Mouse (Mus musculus) Patski (cell line): ENCODE measurements at regions not wholly inside any gene's neighbourhood (a gene's known extent, or its start where the extent isn't known, plus 50 kb on each side); places are given as distances from the start of the nearest gene placed in this dataset.
A peak's percentile ranks its signal among the peaks of the same experiment; 100 is the strongest.

Source experiments
- ATAC-seq: fragments of 100-300 bp; one replicate; pipeline ENCODE4 v1.8.0; 2021
- CTCF ChIA-PET: fragments of 350-600 bp; sonication (Branson Sonifier 250); formaldehyde crosslinking; loops from one replicate; lab custom pipeline; 2022; ENCODE audit warnings: inconsistent platforms; lab: Charles Lee
- POLR2A ChIA-PET: fragments of 350-600 bp; sonication (Branson Sonifier 250); formaldehyde crosslinking; loops from one replicate; lab custom pipeline; 2022; ENCODE audit warnings: antibody characterized with exemption, inconsistent platforms; lab: Charles Lee
- DNase-seq: peaks from one replicate; pipeline ENCODE4 v3.0.0-alpha.2; 2011; ENCODE audit warnings: low read depth, low spot score
- H3K27me3 ChIP-seq: fragments of 371-371 bp; one replicate; pipeline ENCODE4 v1.5.1; 2021
- CTCF ChIP-seq: fragments of 100-300 bp; IDR thresholded peaks from one replicate; pipeline ENCODE4 v1.5.1; 2021
- in situ Hi-C: fragments of 300-500 bp; cut with MboI; formaldehyde crosslinking; loops from 3 replicates; pipeline ENCODE4 v1.11.1; 2018; ENCODE audit warnings: low pct_unique_long_range_greater_than_20kb, mixed read lengths

DNA sequence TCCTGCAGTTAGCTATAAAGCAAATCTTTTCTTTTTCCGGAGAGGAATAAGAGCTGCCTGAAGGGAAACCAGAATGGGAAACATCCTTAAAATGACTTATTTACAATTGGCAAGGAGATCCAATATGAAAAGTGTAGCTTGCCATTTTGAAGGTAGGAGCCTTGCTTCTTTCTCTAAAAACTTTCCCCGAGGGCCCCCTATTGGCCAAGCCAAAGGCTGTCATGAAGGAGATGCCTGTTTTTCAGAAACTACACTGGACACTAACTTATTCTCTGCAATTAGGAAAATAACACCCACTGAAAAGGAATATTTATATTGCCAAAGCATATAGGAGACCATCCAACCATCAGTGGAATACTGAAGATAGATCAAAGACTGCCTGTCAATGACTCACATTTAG lies 312.8 kb upstream of the Thrb start:
- in situ Hi-C loops: no loop called here
- CTCF ChIA-PET: interaction anchor here (1.2 kb wide), 1 partner anchor 913 kb away, joined by 4 read pairs; no protein-coding TSS in a partner anchor
- POLR2A ChIA-PET: interaction anchor here (1.0 kb wide), 1 partner anchor 485 kb away, joined by 3 read pairs; no protein-coding TSS in a partner anchor
- no peak for TF ChIP-seq CTCF
- DNase-seq (no peak), ATAC-seq (no peak)
- no peaks in the 10 kb centered on the region for H3K27me3 ChIP-seq

DNA sequence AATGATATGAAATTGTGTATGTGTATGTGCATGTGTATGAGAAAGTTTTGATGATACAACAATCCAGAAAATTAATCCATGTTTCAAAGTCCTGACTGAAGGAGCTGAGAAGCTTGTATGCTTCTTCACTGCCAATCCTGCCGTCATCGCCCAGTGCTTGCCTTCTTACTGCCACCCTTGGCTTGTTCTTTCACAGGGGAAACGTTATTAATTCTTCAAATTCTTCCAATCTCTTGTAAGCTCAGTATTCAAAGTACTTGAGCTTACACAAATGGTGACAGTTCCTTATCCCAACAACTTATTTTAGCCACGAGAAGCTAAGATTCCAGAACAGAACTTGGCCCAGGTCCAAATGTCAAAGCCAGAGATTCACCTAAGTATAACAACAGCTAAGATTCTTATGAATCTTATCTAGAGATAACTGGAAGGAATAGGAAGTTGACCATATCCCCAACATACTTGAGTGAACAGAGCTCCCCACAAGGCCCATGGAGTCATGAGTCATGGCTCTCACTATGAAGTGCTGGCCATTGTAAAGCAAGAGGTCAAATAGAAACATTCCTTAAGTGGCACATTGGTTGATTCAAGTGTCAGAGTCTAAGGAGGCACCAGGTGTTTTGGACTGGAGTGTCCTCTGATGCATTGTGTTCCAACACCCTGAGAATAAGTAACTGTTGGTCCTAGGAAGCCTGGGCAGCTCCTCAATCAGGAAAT lies 307.6 kb upstream of the Thrb start:
- DNase-seq (no peak), ATAC-seq (no peak)
- no peaks in the 10 kb centered on the region for H3K27me3 ChIP-seq
- ChIA-PET POLR2A (no interaction called here), CTCF (no interaction called here)
- in situ Hi-C loops: no loop called here
- TF ChIP-seq CTCF: no peak

DNA sequence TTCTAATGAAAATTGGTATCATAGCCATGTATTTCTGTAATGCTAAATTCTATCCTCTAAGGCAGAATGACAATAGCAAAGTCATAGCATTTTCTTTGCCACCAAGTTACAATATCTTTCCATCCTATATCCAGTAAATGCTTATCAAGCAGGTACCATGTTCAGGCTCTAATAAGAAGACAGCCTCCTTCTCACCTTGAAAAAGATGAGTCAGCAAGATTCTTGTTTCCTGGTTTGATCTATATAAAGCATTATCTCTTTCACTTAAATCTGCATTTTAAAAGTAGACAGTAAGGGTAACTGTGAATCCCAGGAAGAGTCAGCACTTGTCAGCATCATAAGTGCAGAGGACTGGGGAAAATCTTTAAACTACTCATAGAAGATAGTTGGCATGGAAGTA lies 298.2 kb upstream of the Thrb start:
- no peak for TF ChIP-seq CTCF
- no peaks in the 10 kb centered on the region for H3K27me3 ChIP-seq
- ATAC-seq (no peak), DNase-seq (no peak)
- POLR2A ChIA-PET: no interaction called here
- CTCF ChIA-PET: no interaction called here
- in situ Hi-C loops: no loop called here

GRCm38 (mm10) chr14:17402751-17403479 lies 257.1 kb upstream of the Thrb start:
- DNase-seq (no peak), ATAC-seq (peak; percentile 69)
- POLR2A ChIA-PET: no interaction called here
- in situ Hi-C loops: loop anchor here (5.0 to 10.0 kb wide), 4 partner anchors 262 to 971 kb away; partner anchors contain the start of gene Thrb
- CTCF ChIA-PET: interaction anchor here (0.8 to 1.7 kb wide), 6 partner anchors 13 to 969 kb away, joined by 3 to 6 read pairs (median 4); no protein-coding TSS in a partner anchor
- H3K27me3 ChIP-seq: peaks cover 5% of the 10 kb centered on the region
- peak; percentile 79 for TF ChIP-seq CTCF

DNA sequence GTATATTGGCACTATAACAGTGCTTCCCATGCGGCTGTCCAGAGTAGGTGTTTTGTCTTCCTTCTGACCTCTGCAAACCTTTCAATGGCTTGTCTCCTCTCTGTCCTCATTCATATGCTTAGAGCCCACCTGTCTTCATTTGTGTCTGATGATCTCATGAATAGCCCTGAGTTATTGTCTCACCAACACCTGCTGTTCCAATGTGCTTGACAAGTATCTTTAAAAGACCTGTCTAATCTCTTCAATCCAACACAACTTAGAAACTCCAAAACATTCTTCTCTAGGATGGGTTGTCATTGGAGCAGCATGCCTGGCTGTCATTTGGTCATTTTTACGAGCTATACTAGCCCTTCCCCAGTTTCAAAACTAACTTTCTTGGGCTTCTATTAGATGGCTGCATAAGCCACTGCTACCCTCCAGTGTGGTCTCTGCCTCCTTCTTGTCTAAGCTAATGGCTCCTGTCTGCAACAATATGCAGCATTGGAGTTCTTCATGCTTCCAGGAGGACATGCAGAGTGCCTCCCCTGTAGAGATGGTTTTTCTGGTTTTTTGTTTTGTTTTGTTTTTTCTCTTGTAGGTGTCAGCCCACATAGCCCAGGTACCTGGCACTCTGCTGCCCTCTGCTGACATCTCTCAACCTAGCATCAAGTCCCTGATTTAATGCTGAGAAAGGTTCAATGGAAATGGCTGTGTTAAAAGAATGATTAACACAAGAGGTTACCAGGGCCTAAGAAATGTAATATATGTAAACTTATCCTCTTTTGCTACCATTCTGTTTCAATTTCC lies 254.3 kb upstream of the Thrb start:
- POLR2A ChIA-PET: no interaction called here
- DNase-seq: no peak
- CTCF ChIA-PET: interaction anchor here (0.9 to 2.2 kb wide), 4 partner anchors 9 to 971 kb away, joined by 4 to 12 read pairs (median 5); no protein-coding TSS in a partner anchor
- peak; percentile 92 for TF ChIP-seq CTCF
- peaks cover 5% of the 10 kb centered on the region for H3K27me3 ChIP-seq
- peak; percentile 20 for ATAC-seq
- in situ Hi-C loops: loop anchor here (10.0 kb wide), 3 partner anchors 259 to 559 kb away; partner anchors contain the start of gene Thrb

DNA sequence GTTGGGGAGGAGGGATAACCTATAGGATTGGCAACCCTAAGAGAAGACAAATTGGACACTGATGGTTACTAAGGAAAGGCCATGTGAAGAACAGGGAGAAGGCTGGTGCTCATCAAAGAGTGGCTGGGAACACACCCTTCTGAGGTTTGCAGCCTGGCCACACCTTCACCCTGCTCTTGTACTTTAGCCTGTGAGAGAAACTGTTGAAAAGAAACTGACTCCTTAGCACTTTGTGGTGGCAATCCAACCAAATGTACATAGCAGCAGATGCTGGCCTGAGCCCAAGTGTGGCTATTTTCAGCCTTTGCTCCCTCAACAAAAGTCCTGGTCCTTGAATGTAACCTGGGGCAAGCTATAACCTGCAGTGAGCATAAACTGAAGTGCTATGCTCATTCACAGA lies 253.2 kb upstream of the Thrb start:
- ChIA-PET POLR2A (no interaction called here), CTCF (interaction anchor here (1.1 to 2.2 kb wide), 2 partner anchors 8 to 49 kb away, joined by 4 to 12 read pairs; no protein-coding TSS in a partner anchor)
- in situ Hi-C loops: loop anchor here (10.0 kb wide), 3 partner anchors 258 to 558 kb away; partner anchors contain the start of gene Thrb
- no peak for ATAC-seq
- no peak for DNase-seq
- no peak for TF ChIP-seq CTCF
- peaks cover 3% of the 10 kb centered on the region for H3K27me3 ChIP-seq

DNA sequence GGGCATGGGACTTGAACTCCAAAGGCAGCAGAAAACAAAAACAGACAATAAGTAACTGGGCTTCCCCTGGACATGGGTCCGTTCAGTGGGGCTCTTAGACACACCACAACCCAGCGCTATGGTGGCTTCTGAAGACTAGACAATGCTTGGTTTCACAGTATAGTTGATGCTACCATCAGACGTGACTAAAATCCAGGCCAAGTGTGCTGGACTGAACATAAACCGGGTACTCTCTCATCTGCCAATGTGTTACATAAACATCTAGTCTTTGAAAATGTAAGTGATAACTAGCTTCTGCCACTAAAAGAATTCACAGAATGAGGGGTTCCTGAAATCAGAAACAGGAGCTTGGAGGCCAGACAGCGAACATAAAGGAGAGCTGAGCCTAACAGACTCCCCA lies 251.7 kb upstream of the Thrb start:
- TF ChIP-seq CTCF: no peak
- no peaks in the 10 kb centered on the region for H3K27me3 ChIP-seq
- in situ Hi-C loops: loop anchor here (10.0 kb wide), 3 partner anchors 256 to 556 kb away; partner anchors contain the start of gene Thrb
- POLR2A ChIA-PET: no interaction called here
- CTCF ChIA-PET: no interaction called here
- ATAC-seq (no peak), DNase-seq (no peak)

DNA sequence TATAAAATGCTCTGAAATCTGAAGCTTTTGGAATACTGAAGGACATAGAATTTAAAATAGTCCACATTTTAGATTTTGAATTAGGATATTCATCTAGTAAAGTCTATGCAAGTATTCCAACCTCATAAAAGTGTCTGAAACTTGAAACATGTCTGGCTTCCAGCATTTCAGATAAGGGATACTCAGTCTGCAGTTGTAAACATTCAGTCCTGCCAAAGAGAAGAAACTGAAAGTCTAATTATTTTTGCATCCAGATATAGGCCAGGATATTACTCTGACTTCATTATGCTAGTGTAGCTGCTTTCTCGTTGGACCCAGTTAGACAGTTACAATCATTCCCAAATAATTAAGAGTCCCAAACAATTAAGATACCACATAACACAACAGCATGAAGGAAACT lies 251.2 kb upstream of the Thrb start:
- TF ChIP-seq CTCF: no peak
- DNase-seq (no peak), ATAC-seq (no peak)
- POLR2A ChIA-PET: no interaction called here
- in situ Hi-C loops: loop anchor here (10.0 kb wide), 3 partner anchors 256 to 556 kb away; partner anchors contain the start of gene Thrb
- H3K27me3 ChIP-seq: no peaks in the 10 kb centered on the region
- CTCF ChIA-PET: interaction anchor here (1.5 kb wide), 1 partner anchor 10 kb away, joined by 4 read pairs; no protein-coding TSS in a partner anchor

GRCm38 (mm10) chr14:17409497-17409896 lies 250.6 kb upstream of the Thrb start:
- no peaks in the 10 kb centered on the region for H3K27me3 ChIP-seq
- no peak for TF ChIP-seq CTCF
- ATAC-seq (no peak), DNase-seq (no peak)
- in situ Hi-C loops: loop anchor here (10.0 kb wide), 3 partner anchors 255 to 555 kb away; partner anchors contain the start of gene Thrb
- POLR2A ChIA-PET: no interaction called here
- CTCF ChIA-PET: interaction anchor here (1.5 kb wide), 1 partner anchor 11 kb away, joined by 4 read pairs; no protein-coding TSS in a partner anchor

GRCm38 (mm10) chr14:17410752-17411151 lies 249.3 kb upstream of the Thrb start:
- in situ Hi-C loops: loop anchor here (5.0 kb wide), 1 partner anchor 767 kb away; no protein-coding TSS in a partner anchor
- DNase-seq: no peak
- ChIA-PET CTCF (no interaction called here), POLR2A (no interaction called here)
- H3K27me3 ChIP-seq: no peaks in the 10 kb centered on the region
- TF ChIP-seq CTCF: no peak
- ATAC-seq: no peak
